Mouse (Mus musculus) midbrain, postnatal 0 days (tissue): ENCODE measurements at regions not wholly inside any gene's neighbourhood (a gene's known extent, or its start where the extent isn't known, plus 50 kb on each side); places are given as distances from the start of the nearest gene placed in this dataset.

Experiments
- ATAC-seq: fragments of 200-750 bp; cut with Nextera tagmentation; 2 replicates; pipeline ENCODE4 v1.8.0; 2017; ENCODE audit warnings: moderate number of reproducible peaks, mild to moderate bottlenecking, moderate TSS enrichment, moderate library complexity; ENCODE audit not compliant: low FRiP score
- DNase-seq: peaks from one replicate; pipeline ENCODE4 v3.0.0-alpha.2; 2015; ENCODE audit warnings: low spot score
- H3K27ac ChIP-seq: fragments of 300-500 bp; sonication (generic); 2 replicates; pipeline ENCODE4 v1.5.1; 2014; ENCODE audit warnings: low read depth, mild to moderate bottlenecking, low read length, mixed read lengths
- H3K27me3 ChIP-seq: fragments of 300-500 bp; sonication (generic); 2 replicates; pipeline ENCODE4 v1.6.1; 2014; ENCODE audit warnings: low read length, control low read depth, mixed read lengths; ENCODE audit not compliant: insufficient read depth
- H3K36me3 ChIP-seq: fragments of 300-500 bp; sonication (generic); 2 replicates; pipeline ENCODE4 v1.6.1; 2014; ENCODE audit warnings: low read length, control low read depth, mixed read lengths; ENCODE audit not compliant: insufficient read depth
- H3K4me1 ChIP-seq: fragments of 300-500 bp; sonication (generic); 2 replicates; pipeline ENCODE4 v1.6.1; 2014; ENCODE audit warnings: mild to moderate bottlenecking, control low read depth, antibody characterized with exemption, low read length, mixed read lengths; ENCODE audit not compliant: insufficient read depth
- H3K4me2 ChIP-seq: fragments of 300-500 bp; sonication (generic); 2 replicates; pipeline ENCODE4 v1.6.1; 2014; ENCODE audit warnings: low read depth, mild to moderate bottlenecking, low read length, mixed read lengths; ENCODE audit not compliant: poor library complexity, severe bottlenecking
- H3K4me3 ChIP-seq: fragments of 300-500 bp; sonication (generic); 2 replicates; pipeline ENCODE4 v1.5.1; 2014; ENCODE audit warnings: low read depth, mild to moderate bottlenecking, low read length, moderate library complexity
- H3K9ac ChIP-seq: fragments of 300-500 bp; sonication (generic); replicated peaks from 2 replicates; pipeline ENCODE4 v1.6.1; 2014; ENCODE audit warnings: mild to moderate bottlenecking, low read length, moderate library complexity, mixed read lengths; ENCODE audit not compliant: poor library complexity, severe bottlenecking
- H3K9me3 ChIP-seq: fragments of 300-500 bp; sonication (generic); 2 replicates; pipeline ENCODE4 v1.6.1; 2016; ENCODE audit warnings: low read length, control low read depth
- CTCF ChIP-seq: IDR thresholded peaks from 2 replicates; pipeline ENCODE4 v1.5.1; 2016; ENCODE audit warnings: antibody characterized with exemption, mild to moderate bottlenecking
- WGBS: fragments of 180-500 bp; shearing (Covaris S2); extraction: QIAGEN DNeasy Blood & Tissue Kit; methylation state at CpG from one replicate; pipeline ENCODE4 v1.1.7; 2014; 5-methylcytosine and 5-hydroxymethylcytosine counted together

DNA sequence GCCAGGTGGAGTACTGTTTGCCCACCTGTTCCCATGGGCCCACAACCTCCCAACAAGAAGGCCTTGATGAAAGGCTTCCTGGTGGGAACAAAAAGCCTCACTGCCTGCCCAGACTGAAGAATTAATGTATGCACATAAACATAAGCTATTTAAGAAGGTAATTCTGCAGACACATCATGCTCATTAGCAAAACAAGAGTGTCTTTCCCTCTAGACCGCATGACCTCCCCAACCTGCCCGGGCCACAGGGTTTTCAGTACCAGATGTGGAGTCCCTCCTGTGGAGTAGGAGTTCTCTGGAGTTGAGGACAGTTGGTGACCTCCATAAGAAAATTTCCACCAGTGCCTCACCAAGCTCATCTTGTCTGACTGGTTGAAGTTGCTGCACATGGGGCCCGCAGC, 137.0 kb downstream of the Sox2 start:
- Histone ChIP-seq H3K4me3 (no peak overlapping the region), H3K4me2 (no peak overlapping the region), H3K27me3 (0 out of 2 replicates have a peak, but pooled peaks cover 2% of the 10 kb centered on the region), H3K27ac (no peak overlapping the region), H3K9ac (no peak overlapping the region), H3K9me3 (no peaks in the 10 kb centered on the region), H3K4me1 (no peaks in the 10 kb centered on the region), H3K36me3 (no peaks in the 10 kb centered on the region)
- WGBS = 70% methylated on average over 3 of the region's 3 CpGs
- TF ChIP-seq CTCF = no peak
- ATAC-seq (no peak), DNase-seq (no peak)

DNA sequence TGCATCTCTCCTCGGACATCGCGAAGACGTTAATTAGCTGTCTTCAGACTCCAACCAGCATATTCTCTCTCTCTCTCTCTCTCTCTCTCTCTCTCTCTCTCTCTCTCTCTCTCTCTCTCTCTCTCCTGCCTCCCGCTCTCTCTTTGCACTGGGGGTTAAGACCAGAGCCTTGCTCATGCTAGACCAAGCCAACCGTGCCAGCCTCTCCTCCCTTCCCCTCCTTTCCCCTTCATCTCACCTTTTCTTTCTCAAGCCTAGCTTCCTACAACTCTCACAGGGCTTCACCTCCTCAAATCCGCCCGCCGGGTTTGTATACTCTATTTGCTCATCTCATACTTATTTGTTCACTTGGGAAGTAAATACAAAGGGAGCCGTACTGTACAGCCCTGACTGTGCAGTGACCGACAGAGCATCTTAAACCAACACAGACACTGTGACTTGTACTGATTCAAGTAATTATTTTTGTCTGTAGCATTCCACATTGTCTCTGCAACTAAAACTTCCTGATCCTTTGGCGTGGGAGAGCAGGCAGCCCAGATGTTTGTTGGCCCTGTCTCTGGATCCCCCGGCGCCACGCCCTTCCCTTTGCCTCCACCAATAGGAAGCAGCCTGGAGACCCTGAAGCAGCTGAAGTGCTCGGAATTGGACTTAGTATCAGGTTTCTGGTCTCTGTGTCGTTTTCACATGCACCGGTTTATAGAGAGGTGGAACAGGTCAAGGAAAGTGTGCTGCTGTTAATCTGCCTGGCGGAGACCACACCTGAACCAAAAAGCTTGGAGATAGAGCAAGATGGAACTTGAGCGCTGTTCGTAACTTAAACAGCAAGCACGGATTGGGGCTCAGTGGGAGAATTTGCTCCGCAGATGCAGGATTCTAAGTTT, 145.1 kb downstream of the Sox2 start:
- whole genome bisulfite sequencing = 16% methylated on average over 22 of the region's 23 CpGs
- peak overlapping the region; percentile 56 for H3K4me2 ChIP-seq
- H3K4me3 ChIP-seq = peak overlapping the region; percentile 26
- TF ChIP-seq CTCF = no peak
- H3K27me3 ChIP-seq = 0 out of 2 replicates have a peak, but pooled peaks cover 3% of the 10 kb centered on the region
- no peaks in the 10 kb centered on the region for H3K36me3 ChIP-seq
- no peaks in the 10 kb centered on the region for H3K4me1 ChIP-seq
- ATAC-seq (no peak), DNase-seq (no peak)
- no peak overlapping the region for H3K27ac ChIP-seq
- no peak overlapping the region for H3K9ac ChIP-seq
- H3K9me3 ChIP-seq = no peaks in the 10 kb centered on the region

DNA sequence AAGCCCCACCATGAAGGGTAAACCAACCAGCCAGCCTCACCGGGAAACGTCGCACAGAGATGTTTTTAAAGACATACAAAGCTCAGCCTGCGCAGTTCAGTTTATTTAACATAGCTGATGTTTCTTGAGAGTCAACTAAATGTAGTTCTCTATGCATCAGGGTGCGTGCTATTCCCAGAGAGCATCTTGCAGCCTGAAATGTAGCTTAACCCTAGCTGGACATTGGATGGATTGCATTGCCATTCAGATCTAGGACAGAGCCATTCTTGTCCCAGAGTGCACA, 145.7 kb downstream of the Sox2 start:
- H3K4me3 ChIP-seq = peak overlapping the region; percentile 26
- no peak overlapping the region for H3K9ac ChIP-seq
- H3K27ac ChIP-seq = no peak overlapping the region
- H3K4me1 ChIP-seq = no peaks in the 10 kb centered on the region
- peak overlapping the region; percentile 56 for H3K4me2 ChIP-seq
- WGBS = 12% methylated on average over 5 of the region's 5 CpGs
- H3K36me3 ChIP-seq = no peaks in the 10 kb centered on the region
- H3K27me3 ChIP-seq = 0 out of 2 replicates have a peak, but pooled peaks cover 3% of the 10 kb centered on the region
- DNase-seq = no peak
- no peak for TF ChIP-seq CTCF
- no peak for ATAC-seq
- no peaks in the 10 kb centered on the region for H3K9me3 ChIP-seq

DNA sequence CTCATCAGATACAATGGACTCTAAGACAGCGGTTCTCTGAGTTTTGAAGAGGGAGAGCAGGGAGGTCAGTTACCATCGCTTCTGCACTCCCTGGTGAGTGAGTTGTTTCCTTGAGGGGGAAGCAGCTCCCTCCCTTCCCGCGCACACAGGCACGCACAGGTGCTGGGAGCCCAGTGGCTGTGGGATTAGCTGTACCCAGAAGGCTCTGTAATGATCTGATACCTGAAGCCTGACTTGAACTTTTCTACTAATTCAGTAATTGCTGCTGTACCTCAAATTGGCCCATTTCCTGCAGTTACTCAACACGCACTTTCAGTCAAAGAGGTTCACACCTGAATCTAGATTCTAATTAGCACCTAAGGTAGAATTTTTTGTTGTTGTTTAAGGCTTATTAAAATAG, 158.6 kb downstream of the Sox2 start:
- TF ChIP-seq CTCF = no peak

DNA sequence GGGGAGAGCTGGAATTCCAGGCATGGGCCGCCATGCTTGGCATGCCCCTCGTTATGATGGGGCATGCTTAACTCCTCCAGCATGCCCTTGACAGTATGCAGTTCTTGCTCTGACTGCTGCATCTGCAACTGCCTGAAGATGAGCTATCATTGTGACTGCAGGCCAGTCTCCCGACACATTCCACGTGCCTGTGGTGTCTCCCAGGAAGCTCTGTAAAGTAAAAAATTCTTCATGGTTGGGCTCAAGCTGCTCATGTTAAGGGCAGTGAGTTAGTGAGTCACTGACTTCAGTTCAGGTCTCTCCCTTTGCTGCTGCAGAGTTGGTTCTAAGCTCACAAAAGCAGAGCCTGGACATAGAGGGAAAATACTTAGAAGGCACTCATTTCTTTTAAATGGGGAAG, 161.5 kb downstream of the Sox2 start:
- H3K27ac ChIP-seq = no peak overlapping the region
- no peaks in the 10 kb centered on the region for H3K9me3 ChIP-seq
- H3K36me3 ChIP-seq = no peaks in the 10 kb centered on the region
- no peaks in the 10 kb centered on the region for H3K4me1 ChIP-seq
- DNase-seq (no peak), ATAC-seq (no peak)
- TF ChIP-seq CTCF = no peak
- H3K4me3 ChIP-seq = no peak overlapping the region
- H3K4me2 ChIP-seq = no peak overlapping the region
- 73% methylated on average over 4 of the region's 4 CpGs for WGBS
- no peaks in the 10 kb centered on the region for H3K27me3 ChIP-seq
- H3K9ac ChIP-seq = no peak overlapping the region

More for the DNA sequence above, 158.6 kb downstream of the Sox2 start:
- 35% methylated on average over 6 of the region's 6 CpGs for WGBS
- DNase-seq (no peak), ATAC-seq (no peak)
- Histone ChIP-seq H3K4me2 (no peak overlapping the region), H3K4me3 (no peak overlapping the region), H3K9ac (no peak overlapping the region), H3K36me3 (no peaks in the 10 kb centered on the region), H3K27me3 (no peaks in the 10 kb centered on the region), H3K27ac (no peak overlapping the region), H3K9me3 (no peaks in the 10 kb centered on the region), H3K4me1 (no peaks in the 10 kb centered on the region)

DNA sequence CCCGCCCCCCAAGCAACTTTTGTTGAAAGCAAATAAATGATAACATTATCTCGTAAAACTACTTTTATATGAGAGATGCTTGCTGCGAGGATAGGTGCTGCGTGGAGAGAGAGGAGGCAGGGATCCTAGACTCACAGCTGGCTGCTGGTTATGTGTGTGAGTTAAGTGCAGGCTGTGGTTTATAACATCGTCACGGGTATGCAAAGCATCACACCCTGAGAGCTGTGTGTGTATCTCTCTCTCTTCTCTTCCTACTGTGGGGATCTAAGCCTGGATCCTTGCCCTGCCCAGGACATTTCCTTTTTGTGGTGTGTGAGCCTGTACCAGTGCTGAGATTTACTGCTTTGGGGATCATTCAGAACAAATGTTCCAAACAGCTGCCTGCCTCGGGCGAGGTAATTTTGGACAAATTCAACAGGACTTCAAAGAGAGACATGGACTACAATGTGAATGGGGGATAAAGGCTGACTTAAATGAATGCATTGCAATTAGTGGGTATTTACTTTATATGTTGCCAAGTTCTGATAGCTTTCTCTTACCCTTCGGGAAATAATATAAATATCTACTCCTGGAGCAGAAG, 162.9 kb downstream of the Sox2 start:
- H3K9ac ChIP-seq = no peak overlapping the region
- no peaks in the 10 kb centered on the region for H3K4me1 ChIP-seq

More for the DNA sequence above, 162.9 kb downstream of the Sox2 start:
- Histone ChIP-seq H3K9me3 (no peaks in the 10 kb centered on the region), H3K27ac (no peak overlapping the region), H3K27me3 (no peaks in the 10 kb centered on the region), H3K4me3 (no peak overlapping the region), H3K36me3 (no peaks in the 10 kb centered on the region), H3K4me2 (no peak overlapping the region)
- no peak for DNase-seq
- TF ChIP-seq CTCF = no peak
- ATAC-seq = no peak
- 52% methylated on average over 9 of the region's 9 CpGs for WGBS
